Mouse (Mus musculus) cerebellum, adult 9-10 months (tissue): Measurements from ENCODE around the gene Zfp362.

ENCODE experiments used
- DNase-seq: peaks from one replicate; pipeline ENCODE4 v3.0.0; 2022

The Zfp362 gene

DNA sequence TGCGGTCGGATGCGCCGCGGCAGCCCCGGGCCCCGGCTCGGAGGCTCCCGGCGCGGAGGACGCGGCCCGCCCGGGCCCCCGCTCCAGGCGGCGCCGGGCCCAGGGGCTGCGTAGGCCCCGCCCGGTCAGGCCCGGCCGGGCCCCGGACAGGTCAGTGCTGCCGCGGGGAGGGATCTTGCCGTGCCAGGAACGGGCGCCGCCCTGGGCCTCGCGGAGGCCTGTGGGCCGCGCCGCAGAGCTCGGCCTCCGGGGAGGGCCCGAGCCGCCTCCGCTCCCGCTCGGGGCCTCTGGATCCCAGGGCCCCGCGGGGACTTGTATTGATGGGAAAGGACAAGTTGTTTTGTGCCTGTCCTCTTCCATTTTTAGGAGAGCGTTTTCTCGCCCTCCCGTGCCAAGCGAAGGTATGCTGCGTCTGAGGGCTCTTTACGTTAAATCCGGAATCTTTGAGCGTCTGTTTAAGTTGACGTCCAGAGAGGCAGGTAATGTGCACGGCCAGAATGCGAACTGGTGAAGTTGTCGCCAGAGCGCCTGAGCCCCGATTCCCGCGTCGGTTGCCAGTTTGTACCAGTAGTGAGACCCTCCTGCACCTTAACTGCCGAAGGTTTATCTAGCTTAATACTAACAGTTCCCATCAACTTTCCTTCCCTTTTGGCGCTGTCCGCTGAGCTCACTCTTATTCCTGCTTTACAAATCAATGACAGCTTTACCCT, 78.0 kb downstream of the Zfp362 start:
- peak; percentile 71 for DNase-seq

DNA sequence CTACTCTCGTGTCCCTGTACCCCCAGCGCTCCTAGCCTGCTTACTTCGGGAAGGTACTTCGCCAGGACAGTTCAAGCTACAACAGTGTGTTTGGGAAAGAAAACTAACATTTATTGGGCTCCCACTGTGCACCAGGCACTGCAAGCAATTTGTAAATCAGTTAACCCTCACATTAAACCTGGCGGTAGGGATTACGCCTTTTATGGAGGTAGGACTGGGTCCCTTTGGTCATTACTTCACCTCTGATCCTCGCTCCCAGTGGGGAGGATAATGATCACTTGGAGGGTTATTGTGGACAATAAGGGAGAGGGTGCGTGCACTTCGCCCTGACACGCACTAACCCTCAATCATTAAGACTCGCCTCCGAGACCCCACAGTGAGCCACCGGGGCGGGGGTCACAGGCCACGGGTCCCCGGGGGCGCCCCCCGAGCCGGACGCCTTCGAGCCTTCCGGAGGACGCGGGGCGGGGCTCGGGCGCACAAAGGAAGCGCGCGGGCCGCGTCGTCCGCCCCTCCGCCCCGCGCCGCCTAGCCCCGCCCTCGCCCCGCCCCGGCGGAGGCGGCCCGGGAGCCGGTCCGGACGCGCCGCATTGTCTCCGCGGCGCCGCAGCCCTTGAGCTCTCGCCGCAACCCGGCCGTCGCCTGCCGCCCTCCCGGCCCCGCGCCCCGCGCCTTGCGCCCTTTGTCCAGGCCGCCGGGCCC, 78.7 kb downstream of the Zfp362 start:
- peak; percentile 83 for DNase-seq

- DNase-seq = peak; percentile 92
Observed at GRCm38 (mm10) chr4:128724059-128724458, 81.8 kb downstream of the Zfp362 start.

DNA sequence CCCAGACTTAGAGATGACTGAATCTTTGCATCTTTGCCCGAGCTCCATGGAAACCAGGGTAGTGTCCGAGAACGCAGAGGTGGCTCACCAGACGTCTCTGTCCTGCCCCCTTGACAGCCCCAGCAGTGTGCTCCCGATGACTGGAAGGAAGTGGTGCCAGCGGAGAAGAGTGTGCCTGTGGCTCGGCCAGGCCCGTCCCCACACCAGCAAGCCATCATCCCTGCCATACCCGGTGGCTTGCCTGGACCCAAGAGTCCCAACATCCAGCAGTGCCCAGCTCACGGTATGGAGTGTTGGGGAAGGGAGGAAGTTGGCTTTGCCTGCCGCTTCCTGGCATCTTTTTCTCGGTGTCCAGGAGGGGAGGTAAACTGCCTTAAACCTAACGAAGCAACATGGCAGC, 82.4 kb downstream of the Zfp362 start:
- no peak for DNase-seq
